Mouse (Mus musculus) inflammation-experienced regulatory T-cells (primary cell): ENCODE results near the gene Sgce. TPM values are rescaled to one million over a fixed set of nuclear protein-coding genes. Genes with fewer than 3 reads are reported as not detected.

Source experiments
- polyA plus RNA-seq, 2 experiments: library from polyadenylated mRNA; unstranded; fragments of 100-300 nt; shearing (Covaris generic); gene quantifications; one replicate each; pipeline ENCODE4 v1.2.1; 2017

Sgce gene
- polyA plus RNA-seq: 1 to 10 TPM in 1 of 2 experiments, under 1 TPM in 1; 0.45 to 4.7 TPM

DNA sequence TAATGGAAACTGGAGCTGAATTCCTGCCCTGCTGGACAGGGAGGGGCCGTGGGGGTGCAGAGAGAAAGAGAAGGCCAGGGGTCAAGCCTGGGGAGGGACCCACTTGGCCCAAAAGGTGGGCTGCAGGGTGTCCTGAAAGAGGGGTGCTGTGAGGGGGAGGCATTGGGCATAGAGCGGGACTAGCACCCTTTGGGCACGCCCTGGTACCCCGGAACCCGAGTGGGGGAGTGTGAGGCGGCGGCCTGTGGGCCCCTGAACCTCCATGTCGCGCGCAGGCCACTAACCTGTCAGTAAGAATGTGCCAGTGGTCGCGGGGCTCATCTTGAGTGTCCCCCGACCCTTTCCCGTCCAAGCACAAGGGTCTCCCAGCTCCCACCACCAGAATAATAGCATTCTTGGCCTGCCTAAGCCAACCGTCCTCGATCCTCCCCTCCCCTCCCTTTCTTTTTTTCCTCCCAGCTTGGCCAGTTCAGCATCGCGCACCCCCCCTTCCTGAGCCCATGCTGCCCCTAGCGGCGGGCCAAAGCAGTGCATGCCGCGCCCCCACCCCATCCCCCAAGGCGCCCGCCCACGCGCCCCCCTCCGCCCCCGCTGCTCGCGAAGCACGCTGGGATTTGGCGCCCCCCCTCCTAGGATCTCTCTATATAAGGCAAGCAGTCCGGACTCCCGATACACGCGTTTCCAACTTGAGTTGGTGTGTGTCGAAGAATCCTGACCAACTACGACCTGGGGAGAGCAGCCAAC is at the start of gene Sgce, which contains the start of gene Peg10:
TSS of gene Sgce (minus strand) at position 512 of the 744 bp plus-strand sequence.
TSS of gene Peg10 (plus strand) at position 611 of the 744 bp plus-strand sequence.

Other genes with a start within 250 kb of the Sgce start
- gene Col1a2, start 242.4 kb downstream of the Sgce start, polyA plus RNA-seq: under 1 TPM; 0.36 to 0.99 TPM
- gene Casd1, start 146.4 kb downstream of the Sgce start, polyA plus RNA-seq: 10 to 100 TPM; 24.9 to 31.9 TPM
- gene Peg10, start 99 bp upstream of the Sgce start, polyA plus RNA-seq: under 1 TPM in 1 of 2 experiments, not detected in 1; 0.04 TPM
- under 1 TPM; 0.12 to 0.61 TPM for gene Ppp1r9a, start 155.7 kb upstream of the Sgce start, polyA plus RNA-seq